Mouse (Mus musculus) heart, postnatal 36 days (tissue): ENCODE measurements at regions not wholly inside any gene's neighbourhood (a gene's known extent, or its start where the extent isn't known, plus 50 kb on each side); places are given as distances from the start of the nearest gene placed in this dataset.

ENCODE experiments used
- DNase-seq, 2 experiments: peaks; one replicate each; pipeline ENCODE4 v3.0.0; 2021 to 2022
- intact Hi-C: fragments of 180-260 bp; cut with DNase I; formaldehyde crosslinking; loops from one replicate; pipeline ENCODE4 v1.15.1; 2025

DNA sequence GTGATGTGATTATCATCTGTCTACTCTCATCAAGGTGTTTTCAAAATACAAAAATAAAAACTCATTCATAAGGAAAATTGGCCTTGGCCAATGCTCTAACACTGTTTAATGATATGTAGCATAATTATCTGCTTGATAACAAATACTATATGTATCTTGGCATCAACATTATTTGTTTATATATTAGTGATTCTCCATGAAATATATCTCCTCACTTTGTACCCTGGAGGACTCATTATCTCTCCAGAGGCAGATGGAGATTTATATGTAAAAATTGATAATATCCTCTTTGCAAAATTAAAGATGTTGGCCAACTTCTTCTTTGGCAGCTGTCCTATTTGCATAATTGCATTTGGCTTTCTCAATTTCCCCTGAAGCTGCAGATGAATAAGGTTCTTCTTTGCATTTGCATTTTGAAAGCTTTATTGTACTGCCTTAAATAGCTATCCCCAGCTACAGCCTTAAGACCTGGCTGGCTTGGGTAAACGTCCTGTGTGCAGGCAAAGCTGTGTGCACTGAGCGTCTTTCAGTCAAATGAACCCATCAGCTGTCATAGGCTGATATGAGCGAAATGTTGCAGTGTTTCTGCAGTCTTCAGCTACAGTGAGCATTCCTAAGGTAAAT, 124.7 kb upstream of the Otogl start:
- DNase-seq: no peak
- intact Hi-C loops: no loop called here

GRCm38 (mm10) chr10:108034068-108034467, 122.1 kb upstream of the Otogl start:
- DNase-seq: no peak
- intact Hi-C loops: no loop called here

- intact Hi-C loops: no loop called here
- DNase-seq: no peak
These were observed 121.4 kb upstream of the Otogl start for GRCm38 (mm10) chr10:108033317-108033795.

- DNase-seq: no peak
- intact Hi-C loops: no loop called here
These were observed 115.6 kb upstream of the Otogl start for GRCm38 (mm10) chr10:108027506-108027905.

DNA sequence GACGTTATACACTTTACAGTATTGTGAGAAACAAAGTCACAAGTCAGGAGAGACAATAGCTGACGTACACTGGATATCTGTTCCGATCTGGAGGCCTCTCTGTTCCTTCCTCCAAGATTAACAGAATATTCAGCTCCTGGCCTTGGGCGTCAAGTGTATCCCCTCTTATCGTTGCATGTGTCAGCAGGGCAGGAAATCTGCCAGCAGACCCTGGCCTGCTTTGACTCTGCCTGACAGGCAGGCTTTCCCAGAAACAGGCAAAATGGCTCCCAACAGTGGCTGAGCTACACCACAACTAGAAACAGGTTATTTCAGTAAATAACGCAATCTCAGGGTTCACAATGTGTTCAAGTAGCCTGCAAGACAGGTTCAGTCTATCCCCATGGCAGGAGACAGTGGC, 112.3 kb upstream of the Otogl start:
- intact Hi-C loops: no loop called here
- DNase-seq: no peak

- intact Hi-C loops: no loop called here
- DNase-seq: no peak
These were observed 104.6 kb upstream of the Otogl start for GRCm38 (mm10) chr10:108016552-108016951.

- intact Hi-C loops: no loop called here
- no peak for DNase-seq
These were observed 83.1 kb upstream of the Otogl start for GRCm38 (mm10) chr10:107994836-107995585.

DNA sequence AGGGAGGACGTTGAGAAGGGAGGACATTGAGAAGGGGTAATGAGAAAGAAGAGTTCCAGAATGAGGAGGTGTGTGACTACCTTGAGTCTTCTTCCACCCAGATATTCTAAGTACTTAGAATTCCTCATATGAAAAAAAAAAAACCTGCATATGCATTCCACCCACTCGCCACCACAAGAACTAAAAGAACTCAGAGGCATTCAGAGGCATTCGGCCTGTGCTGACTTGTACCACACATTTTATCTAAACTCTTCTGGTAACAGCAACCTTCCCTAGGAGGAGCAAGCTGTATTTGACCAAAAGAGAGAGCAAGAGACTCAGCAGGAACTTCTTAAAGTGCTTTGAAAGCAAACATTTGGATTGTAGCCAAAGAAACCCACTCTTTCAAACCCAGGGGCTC, 80.7 kb upstream of the Otogl start:
- no peak for DNase-seq
- intact Hi-C loops: no loop called here

DNA sequence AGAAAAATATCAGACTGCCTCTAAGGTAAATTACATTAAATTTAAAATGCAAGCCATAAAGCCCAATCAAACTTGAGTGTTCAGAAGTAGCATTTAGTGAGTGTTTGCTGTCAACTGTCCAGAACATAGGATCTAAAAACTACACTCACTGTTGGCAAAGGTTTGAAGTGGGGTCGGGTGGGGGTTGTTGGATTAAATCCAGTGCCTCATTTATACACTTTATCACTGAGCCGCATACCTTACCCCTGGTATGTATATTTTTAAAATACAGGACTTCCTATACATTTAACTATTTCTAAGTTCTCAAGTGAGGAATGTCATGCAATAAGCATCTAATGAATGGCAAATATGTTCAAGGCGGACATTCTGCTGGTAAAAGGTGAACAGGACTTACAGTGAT, 78.6 kb upstream of the Otogl start:
- DNase-seq: no peak
- intact Hi-C loops: no loop called here

- intact Hi-C loops: no loop called here
These were observed 78.0 kb upstream of the Otogl start for GRCm38 (mm10) chr10:107989913-107990312.

DNA sequence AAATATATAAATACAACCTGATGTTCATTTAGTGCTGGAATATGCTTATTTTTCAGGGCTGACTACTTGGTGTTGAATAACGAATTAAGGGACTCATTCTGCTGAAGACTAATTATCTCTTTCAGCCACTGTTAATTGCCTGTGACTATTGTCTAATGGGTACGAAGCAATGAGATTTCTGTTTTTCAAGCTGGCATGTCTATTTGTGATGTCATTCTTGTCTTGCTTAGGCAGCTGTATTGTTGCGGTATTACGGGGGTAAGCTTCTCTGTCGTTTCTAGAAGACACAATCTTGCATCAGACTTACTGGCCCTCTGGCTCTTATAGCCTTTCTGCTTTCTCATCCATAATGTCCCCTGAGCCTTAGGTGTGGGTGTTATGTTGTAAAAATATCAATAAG, 70.7 kb upstream of the Otogl start:
- intact Hi-C loops: no loop called here
- DNase-seq: no peak

More at GRCm38 (mm10) chr10:107989913-107990312, 78.0 kb upstream of the Otogl start:
- DNase-seq: no peak

- no peak for DNase-seq
- intact Hi-C loops: no loop called here
These were observed 70.1 kb upstream of the Otogl start for GRCm38 (mm10) chr10:107982082-107982481.

DNA sequence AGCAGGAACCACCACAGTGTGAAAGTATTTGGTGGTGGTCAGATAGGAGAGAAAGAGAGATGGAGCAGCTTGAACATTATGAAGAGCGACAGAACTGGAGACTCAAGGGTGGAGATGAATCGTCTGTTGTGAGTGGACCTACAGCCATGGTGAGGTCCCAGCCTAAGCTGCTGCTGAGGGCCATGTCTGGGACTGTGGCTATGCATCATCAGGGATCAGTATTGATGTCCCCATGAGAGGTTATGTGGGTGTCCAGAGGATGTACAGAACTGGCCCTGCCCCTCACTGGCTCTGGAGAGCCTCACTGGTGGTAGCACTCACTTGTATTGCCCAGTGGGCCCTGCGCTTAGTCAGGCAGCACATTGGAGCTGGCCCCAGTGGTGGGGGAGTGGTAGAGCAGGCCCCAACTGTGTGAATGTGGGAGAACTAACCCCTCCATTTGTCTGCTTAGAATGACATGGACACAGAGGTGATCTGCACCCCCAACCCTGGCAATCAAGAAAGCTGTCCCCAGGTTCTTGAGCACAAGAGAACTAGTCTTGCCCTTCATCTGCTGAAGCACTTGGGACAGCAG, 64.5 kb upstream of the Otogl start:
- no peak for DNase-seq
- intact Hi-C loops: no loop called here

GRCm38 (mm10) chr10:107971748-107972147, 59.8 kb upstream of the Otogl start:
- DNase-seq: no peak

GRCm38 (mm10) chr10:107966996-107967395, 55.1 kb upstream of the Otogl start:
- intact Hi-C loops: no loop called here

More at GRCm38 (mm10) chr10:107971748-107972147, 59.8 kb upstream of the Otogl start:
- intact Hi-C loops: no loop called here

DNA sequence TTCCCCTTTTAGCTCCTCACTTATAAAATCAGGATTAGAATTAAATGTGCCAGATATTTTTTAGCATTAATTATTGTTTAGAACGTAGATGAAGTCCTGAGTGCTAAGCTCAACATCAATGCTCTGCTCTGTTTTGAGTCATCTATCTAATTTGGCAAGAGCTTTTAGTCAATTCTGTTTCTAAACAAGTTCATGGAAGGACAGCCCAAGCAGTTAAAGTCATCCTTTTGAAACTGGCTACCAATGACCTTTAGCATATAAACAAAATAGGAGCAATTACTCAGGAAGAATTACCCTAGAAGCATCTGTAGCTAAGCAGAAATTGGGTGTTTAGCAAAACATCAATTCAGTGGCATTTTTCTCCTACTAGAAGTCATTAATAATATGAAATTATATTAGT, 52.1 kb upstream of the Otogl start:
- DNase-seq: no peak
- intact Hi-C loops: no loop called here

More at GRCm38 (mm10) chr10:107966996-107967395, 55.1 kb upstream of the Otogl start:
- DNase-seq: no peak

GRCm38 (mm10) chr10:107962130-107962529, 50.2 kb upstream of the Otogl start:
- intact Hi-C loops: no loop called here
- DNase-seq: no peak
